Comparison of ENCODE assay signal across 14 mouse cellular contexts in genomic region chr6:141856085-141856484, GRCm38 (mm10). TPM values are rescaled to one million over a fixed set of nuclear protein-coding genes. Genes with fewer than 3 reads are reported as not detected.
DNase-seq lines count a peak whose midpoint lies in the region; ATAC-seq and TF ChIP-seq lines count a peak whose summit lies in the region.
"Had no signal": no experiment of that assay in that cellular context is flagged by ENCODE, and none has a peak within 500 bp of the region (broad histone marks: within the 10 kb centered on the region; RNA-seq: fewer than 3 reads in every experiment).

TSS of gene Slco1a4 (minus strand) at chr6:141856199.

- H3K9ac ChIP-seq in limb, embryonic 14.5 days (ENCODE audit: low read depth, low read length, severe bottlenecking) = no peak within 1 kb of the TSS
- H3K9ac ChIP-seq: embryonic facial prominence, embryonic 15.5 days; limb, embryonic 15.5 days had no signal

- intact Hi-C loops in heart, postnatal 10 days (cut with DNase I) = no loop called here

- H3K36me3 ChIP-seq in heart, embryonic 10.5 days = no peaks in the 10 kb centered on the region
- no peaks in the 10 kb centered on the region for H3K36me3 ChIP-seq in limb, embryonic 14.5 days (ENCODE audit: control insufficient read depth, insufficient read depth, low read length)
- no peaks in the 10 kb centered on the region for H3K36me3 ChIP-seq in limb, embryonic 10.5 days
- H3K36me3 ChIP-seq: embryonic facial prominence, embryonic 15.5 days; limb, embryonic 15.5 days had no signal

- WGBS in heart, embryonic 10.5 days = 83% methylated on average over 2 of the region's 2 CpGs
- 70% methylated on average over 2 of the region's 2 CpGs for WGBS in limb, embryonic 14.5 days
- WGBS in limb, embryonic 10.5 days = 87% methylated on average over 2 of the region's 2 CpGs

- H3K4me1 ChIP-seq in heart, embryonic 10.5 days = no peaks in the 10 kb centered on the region
- H3K4me1 ChIP-seq in limb, embryonic 14.5 days (ENCODE audit: control insufficient read depth, insufficient read depth, low read length) = no peaks in the 10 kb centered on the region
- H3K4me1 ChIP-seq in limb, embryonic 10.5 days = no peaks in the 10 kb centered on the region
- H3K4me1 ChIP-seq: embryonic facial prominence, embryonic 15.5 days; limb, embryonic 15.5 days had no signal

- peak; percentile 16 to 30 for DNase-seq in heart, postnatal 10 days
- DNase-seq in heart, embryonic 10.5 days (ENCODE audit: low spot score) = no peak
- DNase-seq in limb, embryonic 14.5 days (ENCODE audit: low spot score) = peak; percentile 12
- no peak for DNase-seq in limb, embryonic 10.5 days (ENCODE audit: low spot score)
- DNase-seq in brain, embryonic 14.5 days (ENCODE audit: low read depth) = peak; percentile 54
- no peak for DNase-seq in layer of hippocampus, postnatal 36 days
- no peak for DNase-seq in thymus, postnatal 14 days
- DNase-seq: cerebellum, postnatal 25 days had no signal

- no peak within 1 kb of the TSS for H3K4me2 ChIP-seq in limb, embryonic 14.5 days (replicated peaks; ENCODE audit: low read depth, low read length, severe bottlenecking)
- H3K4me2 ChIP-seq: embryonic facial prominence, embryonic 15.5 days; limb, embryonic 15.5 days had no signal

- H3K27ac ChIP-seq in heart, embryonic 10.5 days = no peak within 1 kb of the TSS
- no peak within 1 kb of the TSS for H3K27ac ChIP-seq in limb, embryonic 14.5 days (replicated peaks; ENCODE audit: low read depth, low read length)
- no peak within 1 kb of the TSS for H3K27ac ChIP-seq in limb, embryonic 10.5 days
- H3K27ac ChIP-seq: embryonic facial prominence, embryonic 15.5 days; limb, embryonic 15.5 days had no signal

- ATAC-seq in limb, embryonic 14.5 days (ENCODE audit: low FRiP score, low read depth) = no peak

- no peaks in the 10 kb centered on the region for H3K27me3 ChIP-seq in heart, embryonic 10.5 days (ENCODE audit: insufficient read depth, poor library complexity, severe bottlenecking)
- H3K27me3 ChIP-seq in limb, embryonic 14.5 days (ENCODE audit: control insufficient read depth, insufficient read depth, low read length) = no peaks in the 10 kb centered on the region
- H3K27me3 ChIP-seq in limb, embryonic 10.5 days (ENCODE audit: low read depth, poor library complexity, severe bottlenecking) = no peaks in the 10 kb centered on the region
- H3K27me3 ChIP-seq: embryonic facial prominence, embryonic 15.5 days; limb, embryonic 15.5 days had no signal

- no peak for TF ChIP-seq CTCF in brain, embryonic 14.5 days (IDR thresholded peaks at IDR 0.05; ENCODE audit: borderline replicate concordance, extremely low read depth, insufficient read depth, insufficient read length)

- H3K4me3 ChIP-seq in heart, embryonic 10.5 days = no peak within 1 kb of the TSS
- no peak within 1 kb of the TSS for H3K4me3 ChIP-seq in limb, embryonic 14.5 days (replicated peaks; ENCODE audit: low read length)
- H3K4me3 ChIP-seq in limb, embryonic 10.5 days = no peak within 1 kb of the TSS
- H3K4me3 ChIP-seq: embryonic facial prominence, embryonic 15.5 days; limb, embryonic 15.5 days had no signal

- TF ChIP-seq POLR2A in limb, embryonic 14.5 days (IDR thresholded peaks at IDR 0.05; ENCODE audit: borderline replicate concordance, extremely low read depth, insufficient read depth, insufficient read length) = no peak
- no peak for TF ChIP-seq POLR2A in brain, embryonic 14.5 days (IDR thresholded peaks at IDR 0.05; ENCODE audit: borderline replicate concordance, extremely low read depth, insufficient read depth, insufficient read length, poor library complexity, severe bottlenecking)

- no peaks in the 10 kb centered on the region for H3K9me3 ChIP-seq in heart, embryonic 10.5 days
- no peaks in the 10 kb centered on the region for H3K9me3 ChIP-seq in limb, embryonic 14.5 days (ENCODE audit: control insufficient read depth, low read length)
- no peaks in the 10 kb centered on the region for H3K9me3 ChIP-seq in limb, embryonic 10.5 days (replicated peaks)
- H3K9me3 ChIP-seq: embryonic facial prominence, embryonic 15.5 days; limb, embryonic 15.5 days had no signal

RNA-seq across cellular contexts. Expression of gene Slco1a4, which starts in this region (rescaled TPM):
- total RNA-seq in heart, postnatal 10 days (2021) = under 1 TPM; 0.15 to 0.84 TPM
- not detected in 2 replicates for polyA plus RNA-seq in heart, embryonic 10.5 days (2016; fragmentation: Nextera tagmentation; extraction: Ambion mirVana)
- polyA plus RNA-seq in limb, embryonic 14.5 days (2012; rRNA removed) = 0.04 and 0.08 TPM in 2 replicates
- polyA plus RNA-seq in limb, embryonic 14.5 days (2014; fragmentation: Nextera tagmentation; extraction: Ambion mirVana) = 0.11 and 0.23 TPM in 2 replicates
- not detected in 2 replicates for polyA plus RNA-seq in limb, embryonic 10.5 days (2016; fragmentation: Nextera tagmentation; extraction: Ambion mirVana)
- 1.1 and 2.0 TPM in 2 replicates for polyA plus RNA-seq in brain, embryonic 14.5 days (2012; rRNA removed)
- 10 to 100 TPM; 34.4 to 36.4 TPM for total RNA-seq in layer of hippocampus, postnatal 36 days (2021)
- total RNA-seq: granulocyte monocyte progenitor cell, adult 5-6 weeks; megakaryocyte, adult 5-6 weeks had no signal
- polyA plus RNA-seq: intestine, embryonic 14.5 days; stomach, embryonic 16.5 days had no signal

Comparison
In these comparisons a context has a peak if more than half of its experiments do, and no peak if none do; other contexts are left out.
1. RNA of gene Slco1a4 (total RNA-seq): 34.4 to 36.4 TPM in layer of hippocampus, postnatal 36 days; 0.15 to 0.84 TPM in heart, postnatal 10 days; every median in the first group is over 10 times any median in the second.
2. Peak in DNase-seq in heart, postnatal 10 days; RNA of the gene not detected or under 1 TPM.
3. Peak in DNase-seq in limb, embryonic 14.5 days; RNA of the gene not detected or under 1 TPM.